Mouse (Mus musculus) CD4-positive helper T cell, adult 2 months (primary cell): Measurements from ENCODE around the gene Hist1h3f.
"Not testable (repeated sequence)": the region's sequence is repeated elsewhere in the genome, so short reads cannot be mapped to it uniquely, and the experiment has no call there.

Experiments
- DNase-seq: peaks from one replicate; pipeline ENCODE4 v3.0.0-alpha.2; 2012; ENCODE audit warnings: low read depth, missing footprints, low spot score

Hist1h3f gene

GRCm38 (mm10) chr13:23581408-23582218, 37.8 kb downstream of the Hist1h3f start, which contains the start of gene Hist1h4d:
Gene Hist1h4d, plus strand, starts transcription at chr13:23581598.
- DNase-seq, result peak; percentile 93

DNA sequence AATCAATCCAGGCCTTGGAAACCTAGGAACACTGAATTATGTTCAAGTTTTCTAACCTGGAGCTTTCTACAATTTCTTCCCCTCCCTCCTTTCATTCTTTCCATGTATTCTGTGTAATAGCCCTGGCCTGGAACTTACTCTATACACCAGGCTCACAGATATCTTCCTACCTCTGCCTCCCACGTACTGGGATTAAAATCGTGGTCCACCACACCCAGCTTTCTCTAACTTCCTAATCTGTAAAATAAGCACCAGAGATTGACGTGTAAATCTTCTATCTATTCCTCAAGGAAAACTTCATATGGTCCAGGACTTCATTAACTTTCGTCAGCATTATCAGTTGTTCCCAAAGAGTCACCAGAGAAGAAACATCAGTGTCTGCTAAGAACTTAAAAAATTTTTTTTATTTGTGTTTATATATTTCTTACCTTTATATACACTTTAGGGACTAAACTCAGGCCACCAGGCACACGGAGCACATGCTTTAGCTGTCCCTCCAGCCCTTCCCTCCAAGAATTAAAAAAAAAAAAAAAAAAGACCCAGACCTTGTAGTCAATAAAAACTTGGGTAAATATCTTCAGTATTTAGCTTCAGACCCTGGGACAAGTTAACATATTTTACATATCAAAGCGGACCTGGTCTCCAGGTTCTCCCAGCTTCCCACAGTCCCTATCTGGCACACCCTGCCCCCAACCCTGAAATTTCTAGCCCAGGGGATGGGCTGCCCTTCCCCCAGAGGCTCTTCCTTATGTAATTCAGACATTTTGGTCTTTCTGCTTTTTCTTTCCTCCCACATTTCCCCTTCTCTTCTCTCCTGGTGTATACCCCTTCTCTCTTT, 38.6 kb downstream of the Hist1h3f start:
- DNase-seq, result no peak

GRCm38 (mm10) chr13:23583387-23584068, 39.7 kb downstream of the Hist1h3f start:
- no peak for DNase-seq

- no peak for DNase-seq
Observed at GRCm38 (mm10) chr13:23584331-23584730, 40.5 kb downstream of the Hist1h3f start.

- peak; percentile 84 for DNase-seq
Observed at GRCm38 (mm10) chr13:23585029-23585441, 41.2 kb downstream of the Hist1h3f start.

- peak; percentile 91 for DNase-seq
Observed at GRCm38 (mm10) chr13:23585442-23586098, 41.7 kb downstream of the Hist1h3f start.

- peak; percentile 46 for DNase-seq
Observed at GRCm38 (mm10) chr13:23586099-23586939, 42.5 kb downstream of the Hist1h3f start.

DNA sequence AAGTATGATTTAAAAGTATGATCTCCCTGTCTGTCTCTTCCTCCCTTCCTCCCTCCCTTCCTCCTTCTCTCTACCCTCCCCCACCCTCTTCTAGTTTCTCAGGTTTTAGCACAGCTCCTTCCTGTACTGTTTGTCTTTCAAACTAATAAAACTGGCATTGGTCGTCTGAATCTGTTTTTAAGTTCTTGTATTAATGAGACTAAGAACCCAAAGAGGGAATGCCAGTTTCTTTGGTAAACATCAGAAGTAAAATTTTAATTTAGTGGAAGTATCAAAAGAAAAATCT, 43.0 kb downstream of the Hist1h3f start:
- DNase-seq, result no peak

DNA sequence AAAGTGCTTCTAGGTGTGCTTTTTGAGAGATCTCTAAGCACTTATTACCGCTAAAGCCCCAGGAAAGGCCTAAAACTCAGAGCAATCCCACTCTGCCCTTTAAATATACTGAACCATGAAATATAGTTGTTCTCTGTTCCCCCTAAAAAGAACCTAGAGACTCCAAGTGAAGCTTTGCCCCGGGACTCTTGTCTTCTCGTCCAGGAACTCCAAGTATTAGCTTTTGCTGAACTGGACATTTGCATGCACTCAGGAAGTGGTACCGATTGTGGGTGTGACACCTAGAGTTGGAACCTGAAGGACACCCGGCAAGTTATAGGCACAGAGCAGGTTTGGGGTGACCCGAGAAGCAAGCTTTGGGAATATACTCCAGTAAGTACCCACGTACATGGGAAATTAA, 47.4 kb downstream of the Hist1h3f start:
- no peak for DNase-seq

GRCm38 (mm10) chr13:23591886-23592285, 48.0 kb downstream of the Hist1h3f start:
- not testable (repeated sequence) for DNase-seq

- no peak for DNase-seq
Observed at GRCm38 (mm10) chr13:23592614-23593013, 48.8 kb downstream of the Hist1h3f start.

DNA sequence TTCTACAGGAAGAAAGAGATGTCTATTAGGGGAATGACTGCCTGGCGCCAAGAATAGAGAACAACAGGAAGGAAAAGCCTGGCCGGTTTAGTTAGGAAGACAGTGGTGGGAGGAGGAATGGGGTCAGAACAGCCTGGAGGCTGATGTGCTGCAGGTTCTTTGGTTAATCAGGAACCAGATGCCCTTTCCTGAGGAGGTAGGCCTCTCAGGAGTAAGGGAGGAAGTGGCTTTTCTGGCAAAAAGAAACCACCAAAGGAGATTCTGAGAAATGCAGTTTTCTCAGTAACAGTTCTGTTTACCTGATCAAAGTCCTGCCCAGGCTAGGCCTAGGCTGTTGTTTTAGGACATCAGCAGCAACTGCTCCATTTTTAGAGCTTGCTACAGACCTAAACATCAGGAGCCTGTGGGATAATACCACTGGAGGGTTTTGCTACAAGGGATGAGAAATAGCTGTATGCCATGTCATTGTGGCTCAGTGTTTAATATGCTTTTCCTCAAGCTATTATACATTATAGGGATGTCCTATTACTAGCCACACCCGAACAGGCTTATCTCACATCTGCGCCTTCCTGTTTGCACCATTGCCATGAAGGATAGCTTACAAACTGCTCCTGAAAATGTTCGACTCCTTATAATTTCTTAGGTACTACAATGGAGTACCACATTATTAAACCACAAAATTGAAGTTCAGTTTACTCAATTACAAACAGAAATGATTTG, 49.4 kb downstream of the Hist1h3f start:
- DNase-seq, result peak; percentile 28
